Mouse (Mus musculus) neural tube, embryonic 14.5 days (tissue): ENCODE data around the gene Fcor. TPM values are rescaled to one million over a fixed set of nuclear protein-coding genes. Genes with fewer than 3 reads are reported as not detected.

Source experiments
- ATAC-seq: fragments of 200-750 bp; cut with Nextera tagmentation; 2 replicates; pipeline ENCODE4 v1.8.0; 2017; ENCODE audit warnings: low read depth, mild to moderate bottlenecking, moderate TSS enrichment, moderate library complexity
- H3K27ac ChIP-seq: fragments of 300-500 bp; sonication (generic); 2 replicates; pipeline ENCODE4 v1.5.1; 2014; ENCODE audit warnings: low read depth, mild to moderate bottlenecking, control low read depth, low read length, moderate library complexity, mixed read lengths
- H3K27me3 ChIP-seq: fragments of 300-500 bp; sonication (generic); 2 replicates; pipeline ENCODE4 v1.6.1; 2014; ENCODE audit warnings: low read length; ENCODE audit not compliant: control insufficient read depth, insufficient read depth
- H3K36me3 ChIP-seq: fragments of 300-500 bp; sonication (generic); 2 replicates; pipeline ENCODE4 v1.6.1; 2014; ENCODE audit warnings: low read length, mixed read lengths; ENCODE audit not compliant: control insufficient read depth, insufficient read depth
- H3K4me1 ChIP-seq: fragments of 300-500 bp; sonication (generic); 2 replicates; pipeline ENCODE4 v1.6.1; 2014; ENCODE audit warnings: low read length; ENCODE audit not compliant: control insufficient read depth, insufficient read depth
- H3K4me2 ChIP-seq: fragments of 300-500 bp; sonication (generic); 2 replicates; pipeline ENCODE4 v1.6.1; 2014; ENCODE audit warnings: mild to moderate bottlenecking, low read depth, low read length, control low read depth
- H3K4me3 ChIP-seq: fragments of 300-500 bp; sonication (generic); 2 replicates; pipeline ENCODE4 v1.5.1; 2014; ENCODE audit warnings: low read depth, low read length, control low read depth, mixed read lengths
- H3K9ac ChIP-seq: fragments of 300-500 bp; sonication (generic); replicated peaks from 2 replicates; pipeline ENCODE4 v1.6.1; 2014; ENCODE audit warnings: low read depth, mild to moderate bottlenecking, control low read depth, low read length, mixed read lengths
- H3K9me3 ChIP-seq: fragments of 300-500 bp; sonication (generic); 2 replicates; pipeline ENCODE4 v1.6.1; 2016; ENCODE audit warnings: low read length; ENCODE audit not compliant: control insufficient read depth
- WGBS: fragments of 180-500 bp; shearing (Covaris S2); extraction: QIAGEN DNeasy Blood & Tissue Kit; methylation state at CpG from one replicate; pipeline ENCODE4 v1.1.7; 2014; 5-methylcytosine and 5-hydroxymethylcytosine counted together
- polyA plus RNA-seq: library from polyadenylated mRNA; unstranded; fragments of >200 nt; fragmentation: Nextera tagmentation; extraction: Ambion mirVana; gene quantifications from 2 replicates; pipeline ENCODE4 v1.2.1, GENCODE M21; 2014

The Fcor gene
- polyA plus RNA-seq, 1 experiment from 2014 or later, result 27.6 TPM

- no peak overlapping the region for H3K4me2 ChIP-seq
- no peaks in the 10 kb centered on the region for H3K36me3 ChIP-seq
- no peak overlapping the region for H3K27ac ChIP-seq
- H3K27me3 ChIP-seq, result no peaks in the 10 kb centered on the region
- H3K9me3 ChIP-seq, result no peaks in the 10 kb centered on the region
- H3K4me3 ChIP-seq, result no peak overlapping the region
- H3K4me1 ChIP-seq, result no peaks in the 10 kb centered on the region
- no peak for ATAC-seq
- H3K9ac ChIP-seq, result no peak overlapping the region
- WGBS, result 91% methylated on average over 1 of the region's 1 CpGs
Measured at GRCm38 (mm10) chr8:3701491-3701890, 29.3 kb upstream of the Fcor start.

- Histone ChIP-seq H3K9ac (no peak within 1 kb of the TSS), H3K9me3 (no peaks in the 10 kb centered on the region), H3K27ac (no peak within 1 kb of the TSS), H3K4me2 (no peak within 1 kb of the TSS), H3K4me1 (no peaks in the 10 kb centered on the region), H3K27me3 (no peaks in the 10 kb centered on the region), H3K4me3 (no peak within 1 kb of the TSS), H3K36me3 (no peaks in the 10 kb centered on the region)
- 88% methylated on average over 3 of the region's 3 CpGs for WGBS
- no peak for ATAC-seq
Measured at GRCm38 (mm10) chr8:3694121-3694520, 22.0 kb upstream of the Fcor start, which contains the start of gene Fcer2a. Gene Fcer2a, minus strand, starts transcription at chr8:3694175.

GRCm38 (mm10) chr8:3690774-3691173 lies 18.6 kb upstream of the Fcor start:
- ATAC-seq, result no peak
- 81% methylated on average over 3 of the region's 3 CpGs for WGBS

GRCm38 (mm10) chr8:3687537-3687936 lies 15.4 kb upstream of the Fcor start:
- H3K4me3 ChIP-seq, result no peak overlapping the region
- no peak for ATAC-seq
- 81% methylated on average over 6 of the region's 6 CpGs for WGBS
- no peaks in the 10 kb centered on the region for H3K27me3 ChIP-seq
- no peak overlapping the region for H3K9ac ChIP-seq
- H3K9me3 ChIP-seq, result no peaks in the 10 kb centered on the region
- no peak overlapping the region for H3K27ac ChIP-seq
- no peaks in the 10 kb centered on the region for H3K36me3 ChIP-seq
- no peaks in the 10 kb centered on the region for H3K4me1 ChIP-seq
- H3K4me2 ChIP-seq, result no peak overlapping the region

More at GRCm38 (mm10) chr8:3690774-3691173, 18.6 kb upstream of the Fcor start:
- H3K27me3 ChIP-seq, result no peaks in the 10 kb centered on the region
- H3K36me3 ChIP-seq, result no peaks in the 10 kb centered on the region
- H3K27ac ChIP-seq, result no peak overlapping the region
- H3K4me2 ChIP-seq, result no peak overlapping the region
- H3K4me1 ChIP-seq, result no peaks in the 10 kb centered on the region
- H3K9me3 ChIP-seq, result no peaks in the 10 kb centered on the region
- no peak overlapping the region for H3K9ac ChIP-seq
- H3K4me3 ChIP-seq, result no peak overlapping the region

- Histone ChIP-seq H3K9ac (no peak overlapping the region), H3K4me2 (no peak overlapping the region), H3K9me3 (no peaks in the 10 kb centered on the region), H3K4me3 (no peak overlapping the region), H3K27ac (no peak overlapping the region), H3K4me1 (no peaks in the 10 kb centered on the region), H3K36me3 (no peaks in the 10 kb centered on the region), H3K27me3 (no peaks in the 10 kb centered on the region)
- WGBS, result 69% methylated on average over 5 of the region's 5 CpGs
- no peak for ATAC-seq
Measured at GRCm38 (mm10) chr8:3685422-3685821, 13.3 kb upstream of the Fcor start.

GRCm38 (mm10) chr8:3684530-3684929 lies 12.4 kb upstream of the Fcor start:
- peak; percentile 9; the same call in 1 of the 2 replicates for ATAC-seq
- Histone ChIP-seq H3K4me1 (no peaks in the 10 kb centered on the region), H3K36me3 (0 out of 2 replicates have a peak, but pooled peaks cover 3% of the 10 kb centered on the region), H3K4me2 (no peak overlapping the region), H3K9ac (no peak overlapping the region), H3K27me3 (no peaks in the 10 kb centered on the region), H3K9me3 (no peaks in the 10 kb centered on the region), H3K4me3 (no peak overlapping the region), H3K27ac (no peak overlapping the region)

- H3K4me2 ChIP-seq, result no peak overlapping the region
- no peak for ATAC-seq
- no peaks in the 10 kb centered on the region for H3K4me1 ChIP-seq
- no peak overlapping the region for H3K9ac ChIP-seq
- no peaks in the 10 kb centered on the region for H3K27me3 ChIP-seq
- 0 out of 2 replicates have a peak, but pooled peaks cover 10% of the 10 kb centered on the region for H3K36me3 ChIP-seq
- no peak overlapping the region for H3K27ac ChIP-seq
- no peaks in the 10 kb centered on the region for H3K9me3 ChIP-seq
- no peak overlapping the region for H3K4me3 ChIP-seq
- 80% methylated on average over 6 of the region's 6 CpGs for WGBS
Measured at GRCm38 (mm10) chr8:3683408-3684176, 11.4 kb upstream of the Fcor start.

- Histone ChIP-seq H3K4me1 (peaks cover 6% of the 10 kb centered on the region; the same call in 1 of the 2 replicates), H3K27ac (no peak overlapping the region), H3K9ac (no peak overlapping the region), H3K36me3 (0 out of 2 replicates have a peak, but pooled peaks cover 10% of the 10 kb centered on the region), H3K4me3 (no peak overlapping the region), H3K27me3 (no peaks in the 10 kb centered on the region), H3K4me2 (no peak overlapping the region), H3K9me3 (no peaks in the 10 kb centered on the region)
- WGBS, result 92% methylated on average over 5 of the region's 5 CpGs
- ATAC-seq, result no peak
Measured at GRCm38 (mm10) chr8:3682435-3682834, 10.3 kb upstream of the Fcor start.

GRCm38 (mm10) chr8:3679656-3680055 lies 7.5 kb upstream of the Fcor start:
- H3K36me3 ChIP-seq, result 0 out of 2 replicates have a peak, but pooled peaks cover 10% of the 10 kb centered on the region
- H3K4me2 ChIP-seq, result no peak overlapping the region
- H3K9ac ChIP-seq, result no peak overlapping the region
- H3K27ac ChIP-seq, result no peak overlapping the region
- WGBS, result 90% methylated on average over 5 of the region's 5 CpGs
- no peaks in the 10 kb centered on the region for H3K9me3 ChIP-seq
- H3K4me3 ChIP-seq, result no peak overlapping the region
- no peaks in the 10 kb centered on the region for H3K27me3 ChIP-seq
- H3K4me1 ChIP-seq, result peaks cover 9% of the 10 kb centered on the region; the same call in 1 of the 2 replicates
- ATAC-seq, result no peak
